Mouse (Mus musculus): Measurements from ENCODE around the gene Bmp7.

Gene Bmp7

DNA sequence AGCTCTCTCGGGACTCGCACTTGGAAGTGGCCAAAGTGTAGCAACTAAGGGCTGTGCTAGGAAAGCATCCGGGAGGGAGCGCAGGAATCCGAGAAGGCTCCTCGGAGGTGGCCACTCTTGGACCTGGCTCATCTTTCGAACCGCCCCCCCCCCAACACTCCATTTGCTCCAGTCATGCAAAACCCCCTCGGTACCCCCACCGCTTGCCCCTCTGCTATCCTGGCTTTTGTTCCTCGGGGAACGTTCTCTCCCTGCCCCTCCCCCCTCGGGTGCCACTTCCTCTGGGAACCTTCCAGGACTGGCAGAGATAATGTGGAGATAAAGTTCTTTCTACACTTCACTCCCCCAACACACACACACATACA lies 660 bp upstream of the Bmp7 start:
- DNase-seq (ENCODE audit: low spot score) = no peak

DNA sequence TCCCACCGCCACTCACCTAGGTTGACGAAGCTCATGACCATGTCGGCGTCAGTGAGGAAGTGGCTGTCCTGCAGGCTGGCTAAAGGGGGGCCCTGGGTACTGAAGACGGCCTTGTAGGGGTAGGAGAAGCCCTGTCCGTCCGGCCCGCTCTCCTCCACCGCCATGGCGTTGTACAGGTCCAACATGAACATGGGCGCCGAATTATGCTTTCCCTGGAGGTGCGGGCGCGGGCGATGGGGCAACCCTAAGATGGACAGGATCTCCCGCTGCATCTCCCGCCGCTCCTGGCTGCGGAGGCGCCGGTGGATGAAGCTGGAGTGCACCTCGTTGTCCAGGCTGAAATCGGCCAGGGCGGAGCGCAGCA lies 500 bp downstream of the Bmp7 start:
- no peak for DNase-seq (ENCODE audit: low spot score)

DNA sequence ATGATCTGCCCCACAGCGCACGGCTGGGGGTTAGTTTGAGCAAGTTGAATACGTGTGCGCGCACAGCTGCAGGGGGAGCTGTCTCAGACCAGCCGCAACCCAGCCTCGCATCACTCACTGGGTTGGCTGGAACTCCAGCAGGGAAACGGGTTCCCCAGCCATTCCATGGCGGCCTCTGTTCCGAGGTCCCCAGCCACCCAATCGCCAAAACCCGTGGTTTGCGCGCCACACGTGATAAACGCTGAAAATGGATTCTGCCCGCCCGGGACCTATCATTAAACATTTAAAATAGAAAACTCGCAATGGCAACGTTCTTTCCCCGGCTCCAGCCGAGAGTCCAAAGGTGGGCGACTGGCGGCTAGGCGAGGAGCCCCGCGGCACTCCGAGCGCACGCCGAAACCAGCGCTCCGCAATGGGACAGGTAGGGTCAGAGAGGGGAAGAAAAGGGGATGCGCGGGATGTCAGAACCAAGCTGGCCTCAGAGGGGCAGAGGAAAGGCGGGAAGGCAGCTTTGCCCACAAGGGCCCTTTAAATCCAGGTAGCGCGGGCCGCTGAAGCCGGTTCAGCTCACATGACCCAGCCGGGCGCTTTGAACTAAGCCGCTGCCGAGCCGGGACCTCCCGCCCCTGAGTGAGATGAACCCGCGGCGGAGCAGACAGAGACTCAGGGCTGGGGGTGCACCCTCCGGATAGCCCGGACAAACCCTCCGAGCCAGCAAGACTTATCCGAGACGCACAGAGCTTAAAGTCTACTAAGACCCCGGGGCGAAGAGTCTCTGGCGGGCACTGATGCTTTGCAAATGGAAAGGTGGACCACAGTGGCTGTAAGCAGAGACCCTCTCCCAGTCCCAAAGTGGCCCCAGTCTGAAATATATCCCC lies 1.1 kb downstream of the Bmp7 start:
- no peak for DNase-seq (ENCODE audit: low spot score)

DNA sequence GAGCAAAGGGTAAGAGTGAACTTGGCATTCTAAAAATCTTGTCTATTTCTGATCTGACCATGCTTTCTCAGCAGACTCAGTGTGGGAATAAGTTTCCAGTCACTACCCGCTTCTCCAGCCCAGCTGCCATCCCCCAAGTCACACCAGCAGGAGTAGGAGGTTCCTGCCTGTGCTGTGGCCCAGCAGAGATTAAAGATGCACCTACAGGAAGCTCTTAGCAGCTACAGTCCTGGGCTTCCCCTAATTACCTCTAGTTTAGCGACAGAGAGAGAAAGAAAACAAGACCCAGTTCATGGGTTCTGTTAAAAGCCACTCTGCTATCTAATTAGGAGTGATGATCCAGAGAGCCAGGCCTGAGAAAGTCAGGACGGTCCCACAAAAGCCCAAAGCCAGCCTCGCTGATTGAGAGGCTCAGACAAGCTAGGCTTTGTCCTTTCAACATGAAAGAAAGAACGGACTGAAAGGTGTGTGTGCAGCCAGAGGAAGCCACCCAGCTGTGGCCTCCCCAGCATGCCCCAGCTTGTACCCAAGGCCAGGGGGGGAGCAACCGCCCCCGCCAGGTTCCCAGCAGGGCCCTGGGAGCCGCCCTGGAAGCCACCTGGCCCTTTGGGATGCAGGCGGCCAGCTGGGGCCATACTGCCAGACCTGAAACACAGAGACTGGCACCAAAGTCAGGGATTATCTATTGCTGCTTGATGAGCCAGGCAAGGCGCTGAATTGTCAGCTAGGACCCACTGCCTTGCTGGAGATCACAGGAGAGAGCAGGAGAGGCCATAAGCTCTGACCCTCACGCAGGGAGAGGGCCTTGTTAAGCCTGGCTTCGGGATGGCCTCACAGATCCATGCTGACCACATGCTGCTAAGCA lies 2.6 kb downstream of the Bmp7 start:
- DNase-seq (ENCODE audit: low spot score) = no peak

DNA sequence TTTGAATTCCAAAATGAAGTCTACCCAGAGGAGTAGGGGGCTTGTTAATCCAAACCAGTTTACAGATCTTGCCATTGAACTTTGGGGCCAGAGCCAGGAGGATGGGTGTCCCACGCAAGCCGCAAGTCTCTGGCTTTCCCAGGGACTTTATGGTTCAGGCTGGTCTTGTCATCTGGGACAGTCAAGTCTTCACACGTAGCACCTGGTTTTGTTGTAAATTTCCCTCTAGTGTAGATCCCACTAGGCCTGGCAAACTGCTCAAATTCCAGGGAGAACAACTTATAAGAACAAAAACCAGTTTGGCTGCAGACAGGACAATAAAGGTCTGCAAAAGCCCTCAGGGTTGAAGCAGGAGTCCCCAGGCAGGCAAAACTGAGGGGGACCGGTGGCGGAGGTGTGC lies 3.3 kb downstream of the Bmp7 start:
- no peak for DNase-seq (ENCODE audit: low spot score)

DNA sequence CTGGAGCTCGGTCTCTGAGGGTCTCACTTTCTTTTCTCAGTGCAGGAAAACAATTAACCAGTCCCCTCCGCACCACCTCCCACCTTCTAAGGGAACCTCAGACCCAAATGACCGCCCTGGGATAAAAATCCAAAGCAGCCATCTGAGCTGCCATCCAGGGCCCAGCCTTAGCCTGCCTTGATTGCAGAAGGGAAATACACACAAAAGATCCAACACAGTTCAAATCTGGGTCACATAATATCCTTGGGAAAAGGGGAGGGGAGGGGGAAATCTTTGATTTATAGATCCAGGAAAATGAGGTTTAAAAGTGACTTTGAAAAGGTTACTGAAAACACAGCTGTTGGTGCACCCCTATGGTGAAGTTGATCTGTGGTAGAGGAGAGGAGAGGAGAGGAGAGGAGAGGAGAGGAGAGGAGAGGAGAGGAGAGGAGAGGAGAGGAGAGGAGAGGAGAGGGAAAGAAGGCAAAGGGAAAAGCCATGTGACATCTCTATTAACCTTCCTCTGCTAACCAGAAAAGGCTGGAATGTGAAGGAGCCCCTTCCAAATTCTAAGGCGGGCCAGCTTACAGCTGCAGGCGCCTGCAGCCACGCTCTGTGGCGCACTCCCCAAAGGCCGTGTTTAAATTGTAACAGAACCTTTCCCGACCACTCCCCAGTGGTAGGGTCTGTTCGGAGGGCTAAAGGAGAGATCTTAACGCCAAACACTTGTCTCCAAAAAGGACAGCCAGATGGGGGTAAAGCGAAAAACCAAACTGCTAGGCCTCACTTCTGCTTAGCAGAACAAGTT lies 4.2 kb downstream of the Bmp7 start:
- no peak for DNase-seq (ENCODE audit: low spot score)

DNA sequence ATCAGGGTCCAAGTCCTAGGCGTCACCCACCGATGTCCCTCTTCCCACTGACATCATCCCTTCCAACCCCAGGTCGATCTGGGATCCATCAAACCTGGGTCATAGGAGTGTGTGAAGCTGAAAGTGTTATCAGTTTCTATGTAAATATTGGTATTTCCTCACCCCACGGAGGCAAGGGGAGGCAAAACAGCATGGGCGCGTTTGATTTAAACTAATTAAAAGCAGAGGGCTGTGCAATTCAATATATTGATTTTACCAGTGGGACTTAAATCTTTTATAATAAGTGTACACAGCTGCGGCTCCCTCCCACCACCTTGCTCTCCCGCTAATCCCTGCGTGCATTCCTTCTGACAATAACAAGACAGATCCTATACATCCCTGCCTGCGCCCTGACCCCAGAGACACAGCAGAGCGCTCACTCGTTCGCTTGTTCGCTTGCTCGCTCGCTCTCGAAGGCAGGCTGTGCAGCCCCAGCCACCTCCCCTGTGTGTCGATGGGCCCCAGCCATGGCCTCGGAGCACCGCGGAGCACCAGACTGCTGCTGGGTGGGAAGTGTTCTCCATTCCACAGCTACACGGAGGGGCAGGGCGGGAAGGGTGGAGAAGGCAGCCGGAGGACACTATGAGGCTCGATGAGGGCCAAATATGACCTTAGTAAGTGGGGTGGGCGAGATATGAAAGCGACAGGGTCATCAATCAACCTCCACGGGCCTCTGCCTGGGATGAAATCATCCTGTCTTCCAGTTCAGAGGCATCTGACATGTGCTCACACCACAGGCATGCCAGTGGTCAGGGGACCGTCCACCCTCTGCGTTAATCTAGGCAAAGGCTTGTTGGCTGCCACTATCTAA lies 5.0 kb downstream of the Bmp7 start:
- no peak for DNase-seq (ENCODE audit: low spot score)

DNA sequence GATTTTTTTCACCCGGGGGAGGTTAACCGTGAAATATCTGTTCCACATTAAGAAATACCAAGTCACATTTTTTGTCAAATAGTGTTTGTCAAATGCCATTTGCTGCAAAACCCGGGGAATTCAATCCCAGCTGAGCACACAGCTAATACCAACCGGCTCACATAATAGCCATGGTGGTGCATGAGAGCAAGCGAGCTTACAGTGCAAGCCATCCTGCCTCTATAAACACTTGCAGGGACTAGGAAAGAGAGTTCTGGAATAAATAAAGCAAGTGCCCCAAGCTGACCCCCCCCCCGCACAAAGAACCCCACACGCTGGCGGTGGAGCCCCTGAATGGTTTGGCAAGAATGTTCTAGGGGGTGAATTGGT lies 5.7 kb downstream of the Bmp7 start:
- DNase-seq (ENCODE audit: low spot score) = no peak

DNA sequence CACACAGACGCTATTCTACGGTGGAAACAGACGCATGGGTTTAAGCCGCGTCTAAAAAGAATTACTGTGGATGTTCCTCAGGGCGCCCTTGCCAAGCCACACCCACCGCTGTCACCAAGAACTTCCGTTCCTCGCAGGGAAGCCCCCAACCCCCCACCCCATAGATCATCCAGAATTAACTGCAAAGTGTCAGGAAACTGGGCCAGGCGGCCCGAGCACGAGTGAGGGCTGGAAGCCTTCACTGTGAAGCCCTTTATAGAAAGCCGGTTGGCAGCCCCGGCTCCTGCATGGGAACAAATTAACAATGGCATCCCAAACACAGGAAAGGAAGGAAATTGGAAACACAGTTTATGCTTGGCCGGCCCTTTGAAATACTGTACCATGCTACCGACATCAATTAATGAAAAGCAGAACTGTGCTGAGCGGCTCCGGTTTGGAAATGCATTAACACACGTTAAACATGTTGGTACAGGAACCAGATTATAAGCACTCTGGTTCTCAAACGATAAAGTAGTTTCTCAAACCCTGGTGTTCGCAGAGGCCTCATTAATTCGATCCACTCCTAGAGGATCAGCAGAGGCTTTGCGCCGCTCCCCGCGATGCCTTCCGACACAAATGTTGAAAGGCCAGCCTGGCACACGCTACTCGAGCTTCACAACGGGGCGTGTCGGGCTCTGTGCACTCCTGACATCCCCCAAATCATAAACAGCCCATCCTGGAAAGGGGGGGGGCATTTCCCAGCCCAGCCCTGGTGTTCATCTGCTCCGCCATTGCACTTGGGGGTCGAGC lies 6.3 kb downstream of the Bmp7 start:
- no peak for DNase-seq (ENCODE audit: low spot score)

DNA sequence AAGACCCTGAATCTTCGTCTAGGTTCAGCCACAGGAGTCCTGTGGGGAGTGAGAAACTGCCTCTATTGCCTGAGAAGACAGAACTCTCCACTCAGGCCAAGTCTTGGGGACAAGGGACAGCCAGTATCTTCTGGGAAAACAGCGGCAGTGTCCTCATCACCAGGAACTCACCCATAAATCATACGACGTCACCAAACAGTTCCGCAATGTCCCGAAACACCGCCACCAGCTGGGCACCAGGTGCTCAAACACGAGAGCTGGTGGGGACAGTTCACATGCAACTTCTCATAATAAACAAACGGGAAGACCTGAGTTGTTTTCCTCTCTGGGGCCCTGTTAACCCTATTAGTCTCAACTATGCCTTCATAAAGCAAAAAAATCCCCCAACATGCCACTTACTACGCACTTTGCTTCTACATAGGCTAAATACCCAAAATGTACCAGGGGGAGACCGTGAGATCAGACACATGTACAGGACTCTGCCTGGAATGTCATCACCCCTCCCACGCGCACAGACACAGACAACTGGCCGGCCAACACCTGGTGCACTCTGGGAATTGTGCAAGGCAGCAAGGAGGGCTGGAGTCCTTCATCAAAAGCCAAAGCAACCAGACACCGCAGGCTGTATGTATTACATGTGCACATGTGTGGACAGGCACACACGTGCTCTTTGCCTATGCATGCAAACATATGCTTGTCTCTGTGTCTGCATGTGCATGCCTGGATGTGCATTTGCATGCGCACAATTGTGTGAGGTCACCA lies 8.8 kb downstream of the Bmp7 start:
- DNase-seq (ENCODE audit: low spot score) = no peak

DNA sequence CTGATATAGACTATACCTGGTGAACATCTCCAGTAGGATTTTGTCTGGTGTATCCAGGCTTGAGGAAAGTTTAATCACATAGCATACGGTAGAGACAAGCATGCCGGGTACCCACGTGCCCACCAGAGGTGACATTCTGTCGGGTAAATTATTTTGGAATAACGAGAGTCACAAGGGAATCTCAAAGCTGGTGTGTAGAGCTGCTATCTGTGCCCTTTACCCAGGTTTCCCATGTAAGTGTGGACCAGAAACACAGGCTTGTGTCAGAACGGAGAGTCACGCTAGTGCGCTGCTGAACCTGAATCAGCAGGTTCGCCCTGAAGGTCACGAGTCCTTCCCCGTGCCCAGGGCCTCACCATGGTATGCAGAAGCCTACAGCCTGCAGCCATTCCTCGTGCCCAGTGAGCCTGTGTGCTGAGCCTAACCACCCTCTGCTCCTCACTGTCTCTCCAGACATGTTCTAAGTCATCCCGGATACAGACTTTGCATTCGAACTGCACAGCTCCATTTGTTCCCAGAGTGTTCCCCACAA lies 10.2 kb downstream of the Bmp7 start:
- DNase-seq (ENCODE audit: low spot score) = no peak

DNA sequence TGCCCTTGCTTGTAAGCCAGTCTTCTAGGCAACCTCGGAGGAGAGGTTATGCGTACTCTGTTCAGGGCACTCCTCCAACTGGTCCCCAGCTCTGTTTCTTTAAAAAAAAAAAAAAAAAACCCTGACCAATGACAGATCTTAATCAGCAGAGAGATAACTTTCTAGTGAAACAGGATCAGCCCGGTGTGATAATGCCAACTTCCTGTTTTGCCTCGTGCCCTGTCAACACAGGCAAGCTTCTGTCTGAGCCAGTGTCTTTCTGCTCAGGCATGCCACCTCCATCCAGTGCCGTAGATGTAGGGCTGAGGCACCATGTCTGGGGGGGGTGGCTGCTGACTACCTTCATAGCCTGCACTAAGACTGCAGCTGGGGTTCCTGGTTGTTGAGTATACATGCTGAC lies 12.5 kb downstream of the Bmp7 start:
- no peak for DNase-seq (ENCODE audit: low spot score)

DNA sequence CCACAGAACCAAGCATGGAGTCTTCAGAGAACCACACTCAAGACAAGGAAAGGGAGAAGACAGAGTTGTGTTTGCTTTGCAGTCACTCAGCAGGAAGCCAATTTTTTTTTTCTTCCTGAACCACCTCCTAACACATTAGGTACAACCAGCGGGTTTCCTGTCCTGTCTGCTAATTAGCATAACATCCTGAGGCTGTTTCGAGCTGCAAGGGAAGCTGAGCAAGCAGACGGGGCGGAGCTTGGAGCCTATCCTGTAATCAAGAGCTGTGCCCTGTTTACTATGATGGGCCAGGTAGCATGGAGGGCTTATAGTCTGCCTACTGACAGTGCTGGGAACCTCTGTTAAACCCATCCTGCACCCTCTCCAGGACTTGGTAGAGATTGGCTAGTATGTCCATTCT lies 13.8 kb downstream of the Bmp7 start:
- no peak for DNase-seq (ENCODE audit: low spot score)

DNA sequence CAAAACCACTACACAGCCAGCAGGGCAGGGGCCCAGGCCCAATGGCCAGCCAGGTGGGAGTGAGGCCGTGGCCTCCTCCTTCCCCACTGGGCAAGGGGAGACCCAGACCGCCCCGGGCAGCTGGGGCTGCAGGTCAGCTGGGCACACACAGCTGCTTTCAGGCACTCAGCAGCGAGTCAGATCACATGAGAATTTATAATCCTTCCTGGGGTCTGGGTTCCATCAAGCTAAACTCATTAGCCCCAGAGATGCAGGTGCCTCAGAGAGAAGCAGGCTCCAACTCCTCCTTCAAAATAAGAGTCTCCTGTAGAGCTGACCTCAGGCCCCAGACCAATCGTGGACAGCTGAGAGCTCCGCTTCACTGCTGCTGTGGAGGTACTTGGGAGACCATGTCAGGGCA lies 15.2 kb downstream of the Bmp7 start:
- no peak for DNase-seq (ENCODE audit: low spot score)

DNA sequence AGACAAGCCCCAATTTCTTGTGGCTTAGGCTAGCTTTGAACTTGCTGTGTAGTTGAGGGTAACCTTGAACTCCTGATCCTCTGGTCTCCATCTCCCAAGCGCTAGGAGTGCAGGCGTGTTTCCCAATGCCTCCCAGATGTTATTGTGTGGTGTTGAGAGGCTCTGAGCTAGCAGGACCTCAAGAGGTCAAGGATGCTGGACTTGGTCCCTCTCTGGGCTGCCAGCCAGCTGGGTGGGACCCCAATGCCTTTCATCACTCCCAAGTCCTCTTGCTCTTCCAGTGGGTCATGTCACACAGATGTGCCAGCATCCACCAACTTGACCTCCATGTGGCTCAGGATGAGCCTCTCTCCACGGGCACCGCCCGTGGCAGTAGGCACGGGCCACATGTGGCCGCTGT lies 16.9 kb downstream of the Bmp7 start:
- DNase-seq (ENCODE audit: low spot score) = no peak

DNA sequence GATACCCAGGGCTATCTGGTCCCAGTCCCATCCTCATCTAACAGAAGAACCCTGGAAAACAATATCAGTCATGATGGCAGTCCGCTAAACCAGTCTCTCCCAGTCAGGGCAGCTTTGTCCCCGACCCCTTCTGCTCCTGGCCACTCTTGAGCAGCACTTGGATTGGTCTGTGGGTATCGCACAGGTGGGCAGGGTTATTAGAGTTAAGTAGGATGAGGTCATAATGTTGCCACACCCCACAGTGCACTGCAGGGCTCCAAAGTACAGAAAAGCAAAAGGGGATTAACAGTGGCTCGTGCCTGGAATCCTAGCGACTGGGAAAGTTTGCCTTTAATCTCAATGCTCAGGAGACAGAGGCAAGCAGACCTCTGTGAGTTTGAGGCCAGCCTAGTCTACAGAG lies 17.5 kb downstream of the Bmp7 start:
- no peak for DNase-seq (ENCODE audit: low spot score)

DNA sequence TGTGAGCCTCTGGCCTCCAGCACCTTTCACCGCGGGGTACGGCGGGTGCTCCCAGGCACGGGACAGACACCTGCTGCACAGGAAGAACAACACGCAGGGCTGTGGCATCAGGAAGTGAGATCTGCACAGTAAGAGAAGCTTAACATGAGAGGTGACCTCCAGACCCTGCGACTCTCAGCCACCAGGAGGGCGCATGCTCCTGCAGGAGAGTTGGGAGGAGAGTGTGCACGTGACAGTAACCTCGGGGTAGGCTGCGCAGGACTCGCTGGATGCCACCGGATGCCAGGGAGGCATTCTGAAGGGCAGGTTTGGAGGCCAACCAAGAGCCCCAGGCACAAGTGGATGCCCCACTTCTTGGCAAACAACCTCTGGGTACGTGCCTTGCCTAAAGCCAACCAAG lies 26.1 kb downstream of the Bmp7 start:
- DNase-seq (ENCODE audit: low spot score) = no peak

DNA sequence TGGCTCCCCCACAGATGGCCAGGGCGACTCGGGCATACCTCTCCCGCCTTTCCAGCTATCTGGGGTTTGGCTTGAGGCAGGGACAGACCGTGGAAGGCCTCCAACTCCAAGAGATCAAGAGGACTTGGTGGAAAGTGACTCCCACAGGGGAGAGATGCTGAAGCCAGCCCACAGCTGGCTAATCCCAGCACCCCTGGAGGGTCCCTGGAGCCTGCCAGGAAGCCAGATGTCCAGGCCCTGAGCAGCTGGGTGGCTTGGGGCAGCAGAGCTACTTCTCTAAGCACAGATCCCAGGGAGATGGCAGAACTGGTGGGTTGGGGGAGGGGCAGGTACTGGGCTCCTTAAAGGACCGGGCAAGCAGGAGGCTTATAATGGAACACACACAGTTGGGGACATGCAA lies 28.4 kb downstream of the Bmp7 start:
- DNase-seq (ENCODE audit: low spot score) = no peak

DNA sequence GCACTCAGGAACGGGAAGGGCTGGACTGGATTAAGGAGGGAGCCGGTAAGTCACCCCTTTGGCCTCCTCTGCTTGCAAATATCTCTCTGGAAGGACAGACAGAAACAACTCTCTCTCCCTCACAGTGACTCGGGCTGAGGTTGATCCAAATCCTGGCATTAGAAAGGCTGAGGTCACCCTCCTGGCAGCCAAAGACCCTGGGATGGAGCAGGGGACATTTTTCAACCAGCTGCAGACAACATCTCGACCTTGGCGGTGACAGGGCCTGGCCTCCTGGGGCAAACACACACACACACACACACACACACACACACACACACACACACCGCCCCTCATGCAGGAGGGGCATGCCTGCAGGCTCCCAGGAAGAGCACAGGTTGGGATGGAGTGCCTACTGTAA lies 29.0 kb downstream of the Bmp7 start:
- DNase-seq (ENCODE audit: low spot score) = no peak

DNA sequence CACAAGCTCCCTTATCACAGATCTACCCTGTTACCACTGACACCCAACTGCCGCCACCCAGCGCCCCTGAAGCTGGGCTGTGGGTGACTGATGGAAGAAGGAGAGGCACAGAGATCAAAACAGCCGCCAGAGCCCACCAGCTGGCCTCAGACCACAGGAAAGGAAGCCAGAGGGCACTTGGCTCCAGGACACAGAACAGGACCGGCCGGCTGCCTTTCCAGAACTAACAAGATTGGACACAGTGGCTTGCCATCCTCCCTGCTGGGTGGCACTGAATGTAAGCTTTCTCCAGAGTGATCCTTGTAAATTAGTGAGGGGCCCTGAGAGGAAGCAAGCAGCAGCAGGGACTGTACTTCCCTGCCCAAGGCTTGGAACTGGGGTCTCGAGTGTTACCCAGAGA lies 30.7 kb downstream of the Bmp7 start:
- DNase-seq (ENCODE audit: low spot score) = no peak

All from ovary, postnatal 10 days (tissue).